In the genomic region with DNA sequence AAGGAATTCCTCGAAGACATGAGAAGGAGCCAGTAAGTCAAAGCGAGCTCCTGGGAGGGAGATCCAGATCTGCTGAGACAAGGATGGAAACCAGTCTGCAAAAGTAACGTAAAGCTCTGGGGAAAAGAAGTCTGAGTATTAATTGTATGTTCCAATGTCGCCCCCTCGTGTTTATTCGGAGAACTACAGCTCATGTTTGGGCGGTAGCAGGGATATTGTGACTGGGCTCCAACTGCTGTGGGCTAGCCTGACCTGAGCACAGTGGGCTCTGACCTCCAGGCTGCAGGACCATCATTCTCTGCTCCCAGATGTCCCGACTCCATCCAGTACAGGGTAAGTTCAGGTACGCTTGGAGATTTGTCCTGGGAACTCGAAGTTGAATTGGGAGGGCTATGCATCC, we compare ENCODE assay signal across 8 mouse cellular contexts. TPM values are rescaled to one million over a fixed set of nuclear protein-coding genes. Genes with fewer than 3 reads are reported as not detected.
DNase-seq lines count a peak whose midpoint lies in the region; ATAC-seq and TF ChIP-seq lines count a peak whose summit lies in the region.

No protein-coding gene starts in this region.

- no peak overlapping the region for H3K4me3 ChIP-seq in bone marrow, adult 2 months (replicated peaks; ENCODE audit: control insufficient read depth, low read depth, low read length)
- no peak overlapping the region for H3K4me3 ChIP-seq in hindbrain, embryonic 16.5 days (ENCODE audit: low read length)
- peak overlapping the region; percentile 47 for H3K4me3 ChIP-seq in megakaryocyte, embryonic 14.5 days (replicated peaks)

- no peaks in the 10 kb centered on the region for H3K9me3 ChIP-seq in hindbrain, embryonic 16.5 days (ENCODE audit: control insufficient read depth, low read length)
- H3K9me3 ChIP-seq in megakaryocyte, embryonic 14.5 days, result no peaks in the 10 kb centered on the region

- peak; percentile 52; the same call in 1 of the 2 replicates for TF ChIP-seq CTCF in bone marrow, adult 2 months (IDR thresholded peaks at IDR 0.05; ENCODE audit: control insufficient read depth, insufficient read depth, low read length)

- H3K9ac ChIP-seq in hindbrain, embryonic 16.5 days (ENCODE audit: low read depth, low read length), result no peak overlapping the region

- peak; percentile 51 for DNase-seq in cerebellum, adult 11 months
- peak; percentile 28 for DNase-seq in fibroblast of lung, adult 2 months (ENCODE audit: low read depth)
- peak; percentile 55 to 61 for DNase-seq in layer of hippocampus, postnatal 36 days
- DNase-seq in right cerebral cortex, postnatal 4 days, result peak; percentile 83

- H3K36me3 ChIP-seq in hindbrain, embryonic 16.5 days (ENCODE audit: control insufficient read depth, insufficient read depth, low read length), result no peaks in the 10 kb centered on the region
- H3K36me3 ChIP-seq in megakaryocyte, embryonic 14.5 days (replicated peaks; ENCODE audit: low read length), result no peaks in the 10 kb centered on the region

- H3K4me2 ChIP-seq in hindbrain, embryonic 16.5 days (ENCODE audit: low read length), result no peak overlapping the region

- H3K27ac ChIP-seq in bone marrow, adult 2 months (ENCODE audit: control insufficient read depth, insufficient read depth, low read depth, low read length, poor library complexity), result no peak overlapping the region
- H3K27ac ChIP-seq in hindbrain, embryonic 16.5 days (ENCODE audit: low read depth, low read length), result no peak overlapping the region

- TF ChIP-seq POLR2A in bone marrow, adult 2 months (IDR thresholded peaks at IDR 0.05; ENCODE audit: borderline replicate concordance, control insufficient read depth, low read depth, low read length), result no peak

- no peaks in the 10 kb centered on the region for H3K4me1 ChIP-seq in bone marrow, adult 2 months (ENCODE audit: control insufficient read depth, insufficient read depth, low read length)
- no peaks in the 10 kb centered on the region for H3K4me1 ChIP-seq in hindbrain, embryonic 16.5 days (ENCODE audit: control insufficient read depth, insufficient read depth, low read depth, low read length)
- peaks cover 17% of the 10 kb centered on the region for H3K4me1 ChIP-seq in megakaryocyte, embryonic 14.5 days

- 13% methylated on average over 10 of the region's 10 CpGs for WGBS in bone marrow, adult 2 months
- WGBS in hindbrain, embryonic 16.5 days, result 17% methylated on average over 10 of the region's 10 CpGs

- H3K27me3 ChIP-seq in hindbrain, embryonic 16.5 days (replicated peaks; ENCODE audit: control insufficient read depth, insufficient read depth, low read length), result no peaks in the 10 kb centered on the region
- peaks cover 8% of the 10 kb centered on the region for H3K27me3 ChIP-seq in megakaryocyte, embryonic 14.5 days (replicated peaks)

- ATAC-seq in cerebellum, adult (ENCODE audit: insufficient number of reproducible peaks, low FRiP score, low TSS enrichment), result no peak; the same call in 1 of the 2 replicates
- ATAC-seq in hindbrain, embryonic 16.5 days, result peak; percentile 34; the same call in 1 of the 2 replicates

RNA-seq across cellular contexts. Expression of a gene that starts 16.0 kb away (rescaled TPM):
- not detected in 2 replicates for polyA plus RNA-seq in bone marrow, adult 2 months (2011; ENCODE audit: insufficient read depth, insufficient read length, low replicate concordance, missing spikeins)
- polyA plus RNA-seq in hindbrain, embryonic 16.5 days (2015; fragmentation: Nextera tagmentation; extraction: Ambion mirVana), result not detected in 2 replicates
- total RNA-seq in layer of hippocampus, postnatal 36 days (2021), result under 1 TPM in 1 of 2 experiments, not detected in 1; 0.40 TPM
- not detected in 2 replicates for polyA plus RNA-seq in megakaryocyte, embryonic 14.5 days (2012; ENCODE audit: insufficient read depth, low replicate concordance)

RNA-seq across cellular contexts. Expression of a gene that starts 19.6 kb away (rescaled TPM):
- 11.5 and 23.1 TPM in 2 replicates for polyA plus RNA-seq in bone marrow, adult 2 months (2011; ENCODE audit: insufficient read depth, insufficient read length, low replicate concordance, missing spikeins)
- polyA plus RNA-seq in hindbrain, embryonic 16.5 days (2015; fragmentation: Nextera tagmentation; extraction: Ambion mirVana), result 51.4 and 52.0 TPM in 2 replicates
- 10 to 100 TPM; 50.1 to 51.4 TPM for total RNA-seq in layer of hippocampus, postnatal 36 days (2021)
- 18.7 and 29.5 TPM in 2 replicates for polyA plus RNA-seq in megakaryocyte, embryonic 14.5 days (2012; ENCODE audit: insufficient read depth, low replicate concordance)

RNA-seq across cellular contexts. Expression of a gene that starts 26.8 kb away (rescaled TPM):
- polyA plus RNA-seq in bone marrow, adult 2 months (2011; ENCODE audit: insufficient read depth, insufficient read length, low replicate concordance, missing spikeins), result 15.2 and 26.9 TPM in 2 replicates
- polyA plus RNA-seq in hindbrain, embryonic 16.5 days (2015; fragmentation: Nextera tagmentation; extraction: Ambion mirVana), result 0.89 and 1.1 TPM in 2 replicates
- total RNA-seq in layer of hippocampus, postnatal 36 days (2021), result 1 to 10 TPM; 1.6 to 1.8 TPM
- polyA plus RNA-seq in megakaryocyte, embryonic 14.5 days (2012; ENCODE audit: insufficient read depth, low replicate concordance), result 12.5 TPM in 1 of 2 replicates, not detected in the other

RNA-seq across cellular contexts. Expression of a gene that starts 59.1 kb away (rescaled TPM):
- 26.3 and 36.1 TPM in 2 replicates for polyA plus RNA-seq in bone marrow, adult 2 months (2011; ENCODE audit: insufficient read depth, insufficient read length, low replicate concordance, missing spikeins)
- 46.8 and 51.8 TPM in 2 replicates for polyA plus RNA-seq in hindbrain, embryonic 16.5 days (2015; fragmentation: Nextera tagmentation; extraction: Ambion mirVana)
- 10 to 100 TPM; 36.7 to 38.3 TPM for total RNA-seq in layer of hippocampus, postnatal 36 days (2021)
- 31.9 and 39.7 TPM in 2 replicates for polyA plus RNA-seq in megakaryocyte, embryonic 14.5 days (2012; ENCODE audit: insufficient read depth, low replicate concordance)

RNA-seq across cellular contexts. Expression of a gene that starts 59.3 kb away (rescaled TPM):
- polyA plus RNA-seq in bone marrow, adult 2 months (2011; ENCODE audit: insufficient read depth, insufficient read length, low replicate concordance, missing spikeins), result 21.7 and 39.8 TPM in 2 replicates
- 39.5 and 42.9 TPM in 2 replicates for polyA plus RNA-seq in hindbrain, embryonic 16.5 days (2015; fragmentation: Nextera tagmentation; extraction: Ambion mirVana)
- 10 to 100 TPM; 28.6 to 28.7 TPM for total RNA-seq in layer of hippocampus, postnatal 36 days (2021)
- polyA plus RNA-seq in megakaryocyte, embryonic 14.5 days (2012; ENCODE audit: insufficient read depth, low replicate concordance), result 233 and 501 TPM in 2 replicates

Comparison
In these comparisons a context has a peak if more than half of its experiments do, and no peak if none do; other contexts are left out.
1. DNase-seq: peak in every context shown above with its lines; median percentile 83 in right cerebral cortex, postnatal 4 days; 58 in layer of hippocampus, postnatal 36 days; 51 in cerebellum, adult 11 months; 28 in fibroblast of lung, adult 2 months.